Mouse (Mus musculus) stomach, embryonic 14.5 days (tissue): ENCODE results near the gene Mettl16. TPM values are rescaled to one million over a fixed set of nuclear protein-coding genes. Genes with fewer than 3 reads are reported as not detected.
"Not testable (repeated sequence)": the region's sequence is repeated elsewhere in the genome, so short reads cannot be mapped to it uniquely, and the experiment has no call there.

ENCODE experiments used
- ATAC-seq: fragments of 200-750 bp; cut with Nextera tagmentation; 2 replicates; pipeline ENCODE4 v1.8.0; 2017; ENCODE audit warnings: low read depth, moderate TSS enrichment; ENCODE audit not compliant: insufficient number of reproducible peaks, insufficient read depth, low FRiP score
- H3K27ac ChIP-seq: fragments of 300-500 bp; sonication (generic); 2 replicates; pipeline ENCODE4 v1.5.1; 2014; ENCODE audit warnings: mild to moderate bottlenecking, low read length, moderate library complexity, mixed read lengths
- H3K27me3 ChIP-seq: fragments of 300-500 bp; sonication (generic); 2 replicates; pipeline ENCODE4 v1.6.1; 2014; ENCODE audit warnings: low read length, control low read depth, mixed read lengths; ENCODE audit not compliant: control insufficient read depth, insufficient read depth
- H3K36me3 ChIP-seq: fragments of 300-500 bp; sonication (generic); 2 replicates; pipeline ENCODE4 v1.6.1; 2014; ENCODE audit warnings: mild to moderate bottlenecking, control low read depth, low read length, moderate library complexity, mixed read lengths; ENCODE audit not compliant: control insufficient read depth, insufficient read depth
- H3K4me1 ChIP-seq: fragments of 300-500 bp; sonication (generic); 2 replicates; pipeline ENCODE4 v1.6.1; 2014; ENCODE audit warnings: low read length, control low read depth, mixed read lengths; ENCODE audit not compliant: control insufficient read depth, insufficient read depth
- H3K4me2 ChIP-seq: fragments of 300-500 bp; sonication (generic); replicated peaks from 2 replicates; pipeline ENCODE4 v1.6.1; 2014; ENCODE audit warnings: low read depth, low read length, control low read depth
- H3K4me3 ChIP-seq: fragments of 300-500 bp; sonication (generic); 2 replicates; pipeline ENCODE4 v1.5.1; 2014; ENCODE audit warnings: low read depth, low read length, control low read depth
- H3K9ac ChIP-seq: fragments of 300-500 bp; sonication (generic); replicated peaks from 2 replicates; pipeline ENCODE4 v1.6.1; 2014; ENCODE audit warnings: low read depth, mild to moderate bottlenecking, control low read depth, low read length, moderate library complexity, mixed read lengths
- H3K9me3 ChIP-seq: fragments of 300-500 bp; sonication (generic); 2 replicates; pipeline ENCODE4 v1.6.1; 2016; ENCODE audit warnings: low read depth, low read length, control low read depth; ENCODE audit not compliant: control insufficient read depth
- WGBS: fragments of 180-500 bp; shearing (Covaris S2); extraction: QIAGEN DNeasy Blood & Tissue Kit; methylation state at CpG from one replicate; pipeline ENCODE4 v1.1.7; 2014; 5-methylcytosine and 5-hydroxymethylcytosine counted together
- polyA plus RNA-seq: library from polyadenylated mRNA; unstranded; fragments of >200 nt; fragmentation: Nextera tagmentation; extraction: Ambion mirVana; gene quantifications from 2 replicates; pipeline ENCODE4 v1.2.1, GENCODE M21; 2014

The Mettl16 gene
- polyA plus RNA-seq, 1 experiment from 2014 or later: 33.5 TPM

DNA sequence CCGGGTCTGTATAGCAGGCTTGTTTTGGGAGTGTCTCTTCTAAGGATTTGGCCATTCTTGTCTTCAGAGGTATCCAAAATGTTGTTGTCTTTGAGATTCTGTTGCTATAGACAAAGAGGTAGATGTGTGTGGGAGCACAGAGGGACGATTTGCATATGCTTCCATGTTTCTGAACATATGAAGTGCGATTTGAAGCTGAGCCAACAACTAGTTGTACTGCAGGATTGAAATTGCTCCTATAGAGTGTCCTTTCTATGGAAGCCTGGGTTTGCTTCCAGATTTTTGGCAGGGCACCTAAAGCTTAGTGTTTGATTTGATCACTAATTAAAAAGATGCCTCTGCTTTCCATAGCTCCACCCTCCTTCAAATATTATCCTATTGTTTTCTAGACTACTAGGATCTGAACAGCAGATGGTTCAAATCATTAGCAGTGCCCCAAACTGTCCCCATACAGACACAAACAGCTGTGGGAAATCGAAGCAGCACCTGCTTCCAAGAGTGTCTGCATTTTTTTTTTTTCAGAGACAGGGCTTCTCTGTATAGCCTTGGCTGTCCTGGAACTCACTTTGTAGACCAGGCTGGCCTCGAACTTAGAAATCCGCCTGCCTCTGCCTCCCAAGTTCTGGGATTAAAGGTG lies 36.7 kb downstream of the Mettl16 start:
- H3K9me3 ChIP-seq: no peaks in the 10 kb centered on the region
- no peak overlapping the region for H3K27ac ChIP-seq
- no peaks in the 10 kb centered on the region for H3K4me1 ChIP-seq
- 80% methylated on average over 6 of the region's 6 CpGs for WGBS
- H3K9ac ChIP-seq: no peak overlapping the region
- no peak for ATAC-seq
- H3K4me3 ChIP-seq: no peak overlapping the region
- no peak overlapping the region for H3K4me2 ChIP-seq
- no peaks in the 10 kb centered on the region for H3K27me3 ChIP-seq
- peaks cover 39% of the 10 kb centered on the region for H3K36me3 ChIP-seq

DNA sequence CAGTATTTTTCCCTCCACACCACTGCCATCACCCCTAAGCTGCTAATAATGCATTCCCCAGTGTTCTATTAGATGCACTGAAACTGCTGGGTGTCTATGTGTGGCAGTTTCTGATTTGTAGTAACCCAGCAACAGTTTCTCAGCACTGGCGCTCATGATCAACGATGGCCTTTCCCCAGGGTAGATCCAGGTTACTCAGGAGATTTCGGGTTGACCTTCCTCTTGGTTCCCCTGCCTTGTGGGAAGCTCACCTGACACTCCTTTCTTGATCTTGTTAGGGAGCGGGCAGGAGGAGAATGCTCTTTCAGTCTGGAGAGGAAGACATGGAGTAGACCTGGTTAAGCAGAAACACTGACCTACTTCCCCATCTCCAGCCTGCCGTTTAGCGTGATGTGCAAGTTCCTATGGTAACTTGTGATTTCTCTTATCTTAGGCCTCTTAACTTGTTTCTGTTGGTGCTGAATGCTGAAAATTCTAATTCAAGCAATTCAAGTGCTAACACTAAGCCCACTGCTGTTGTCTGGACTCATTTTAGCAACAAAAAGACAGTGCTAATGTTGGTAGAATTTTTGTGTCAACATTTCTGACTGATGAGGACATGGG lies 37.7 kb downstream of the Mettl16 start:
- Histone ChIP-seq H3K36me3 (peaks cover 37% of the 10 kb centered on the region), H3K4me2 (no peak overlapping the region), H3K27ac (no peak overlapping the region), H3K4me1 (no peaks in the 10 kb centered on the region), H3K4me3 (no peak overlapping the region), H3K9me3 (no peaks in the 10 kb centered on the region), H3K27me3 (no peaks in the 10 kb centered on the region), H3K9ac (no peak overlapping the region)
- no peak for ATAC-seq
- WGBS: 87% methylated on average over 6 of the region's 6 CpGs

DNA sequence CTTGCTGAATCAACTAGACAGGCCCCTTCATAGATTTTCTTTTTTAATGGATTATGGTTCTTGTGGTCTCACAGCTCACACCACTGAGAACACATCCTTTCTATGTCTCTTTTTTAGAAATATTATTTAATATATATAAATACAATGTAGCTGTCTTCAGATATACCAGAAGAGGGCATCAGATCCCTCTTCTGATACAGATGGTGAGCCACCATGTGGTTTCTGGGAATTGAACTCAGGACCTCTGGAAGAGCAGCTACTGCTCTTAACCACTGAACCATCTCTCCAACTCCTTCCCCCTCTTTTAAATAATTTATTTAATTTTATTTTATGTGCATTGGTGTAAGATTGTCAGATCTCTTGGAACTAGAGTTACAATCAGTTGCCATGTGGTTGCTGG lies 39.5 kb downstream of the Mettl16 start:
- no peak overlapping the region for H3K27ac ChIP-seq
- no peak overlapping the region for H3K4me3 ChIP-seq
- H3K9ac ChIP-seq: no peak overlapping the region
- peaks cover 27% of the 10 kb centered on the region for H3K36me3 ChIP-seq
- H3K4me1 ChIP-seq: no peaks in the 10 kb centered on the region
- ATAC-seq: no peak
- H3K9me3 ChIP-seq: no peaks in the 10 kb centered on the region
- H3K4me2 ChIP-seq: no peak overlapping the region
- no peaks in the 10 kb centered on the region for H3K27me3 ChIP-seq

DNA sequence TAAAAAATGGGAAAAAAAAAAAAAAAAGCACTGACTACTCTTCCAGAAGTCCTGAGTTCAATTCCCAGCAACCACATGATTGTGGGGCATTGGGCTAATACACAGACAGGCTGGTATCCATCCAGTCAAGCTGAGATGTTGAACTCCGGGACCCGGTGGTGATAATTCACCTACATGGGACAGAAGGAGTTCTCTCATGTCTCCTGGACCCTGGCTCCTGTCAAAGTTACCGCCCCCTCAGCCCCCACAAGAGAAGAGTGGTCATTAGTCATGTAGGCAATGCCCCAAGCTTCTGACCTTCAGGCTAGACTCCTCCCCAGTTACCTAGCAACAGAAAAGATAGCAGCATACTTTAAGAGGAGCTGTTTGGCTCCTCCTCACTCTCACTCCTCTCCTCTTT lies 40.4 kb downstream of the Mettl16 start:
- H3K9ac ChIP-seq, H3K27me3 ChIP-seq, H3K4me2 ChIP-seq, H3K4me1 ChIP-seq, H3K9me3 ChIP-seq, H3K27ac ChIP-seq, ATAC-seq, H3K4me3 ChIP-seq: not testable (repeated sequence)
- WGBS: 26% methylated on average over 3 of the region's 3 CpGs
- peaks cover 22% of the 10 kb centered on the region for H3K36me3 ChIP-seq

DNA sequence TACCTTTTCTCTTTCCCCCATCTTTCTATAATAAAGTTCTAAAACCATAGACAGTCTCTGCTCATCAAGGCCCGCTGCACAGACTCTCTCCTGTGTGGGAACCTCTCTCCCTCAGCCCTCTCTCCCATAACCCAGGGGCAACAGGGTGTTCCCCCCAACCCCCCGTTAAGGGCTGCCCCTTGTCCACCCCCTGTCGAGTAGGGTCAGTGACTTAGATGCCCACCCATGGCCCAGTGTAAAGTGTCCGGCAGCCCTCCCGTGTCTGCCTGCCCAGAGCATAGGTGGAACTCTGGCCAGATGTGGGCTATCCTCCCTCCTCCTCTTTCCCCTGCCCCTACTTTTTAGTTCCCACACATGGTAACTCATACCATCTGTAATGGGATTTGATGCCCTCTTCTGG lies 40.9 kb downstream of the Mettl16 start:
- Histone ChIP-seq H3K4me1 (no peaks in the 10 kb centered on the region), H3K27me3 (no peaks in the 10 kb centered on the region), H3K4me3 (no peak overlapping the region), H3K9me3 (no peaks in the 10 kb centered on the region), H3K4me2 (no peak overlapping the region), H3K27ac (no peak overlapping the region), H3K9ac (no peak overlapping the region), H3K36me3 (peaks cover 22% of the 10 kb centered on the region)
- no peak for ATAC-seq
- WGBS: 34% methylated on average over 5 of the region's 5 CpGs

DNA sequence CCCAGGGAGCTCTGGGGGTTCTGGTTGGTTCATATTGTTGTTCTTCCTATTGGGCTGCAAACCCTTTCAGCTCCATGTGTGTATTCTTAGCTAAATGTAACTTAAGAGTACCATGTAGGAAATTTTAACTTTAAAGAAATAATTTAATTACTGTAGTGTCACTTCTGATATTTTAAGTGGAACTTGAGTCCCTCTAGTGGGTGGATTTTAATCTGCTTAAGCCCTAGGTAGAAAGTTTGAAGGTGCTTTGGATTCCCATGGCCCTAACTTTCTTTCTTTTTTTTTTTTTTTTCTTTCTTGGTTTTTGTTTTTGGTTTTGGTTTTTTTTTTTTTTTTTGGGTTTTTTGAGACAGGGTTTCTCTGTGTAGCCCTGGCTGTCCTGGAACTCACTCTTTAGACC lies 45.2 kb downstream of the Mettl16 start:
- Histone ChIP-seq H3K4me2 (no peak overlapping the region), H3K9ac (no peak overlapping the region), H3K27me3 (no peaks in the 10 kb centered on the region), H3K9me3 (no peaks in the 10 kb centered on the region), H3K4me1 (no peaks in the 10 kb centered on the region), H3K27ac (no peak overlapping the region), H3K4me3 (no peak overlapping the region), H3K36me3 (peaks cover 22% of the 10 kb centered on the region)
- no peak for ATAC-seq

DNA sequence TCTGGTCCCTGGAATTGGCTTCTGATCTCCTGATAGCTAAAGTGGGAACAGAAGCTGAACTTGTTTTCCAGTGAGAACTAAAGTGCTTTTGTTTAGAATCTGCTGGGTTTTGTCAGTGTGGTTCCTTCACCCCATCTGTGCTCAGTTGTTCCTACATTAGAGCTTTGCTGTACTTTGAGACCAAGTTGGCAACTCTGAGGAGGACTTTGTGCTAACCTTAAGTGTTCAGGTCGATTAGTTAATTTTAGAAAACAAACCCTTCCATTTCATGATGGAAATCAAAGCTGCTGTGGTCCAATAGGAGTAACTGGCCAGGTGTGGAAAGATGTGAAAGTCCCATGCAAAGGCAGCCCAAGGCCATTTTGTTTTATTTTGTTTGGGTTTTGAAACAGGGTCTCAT lies 50.3 kb downstream of the Mettl16 start:
- Histone ChIP-seq H3K4me1 (no peaks in the 10 kb centered on the region; the same call in 1 of the 2 replicates), H3K9ac (no peak overlapping the region), H3K9me3 (no peaks in the 10 kb centered on the region), H3K27me3 (no peaks in the 10 kb centered on the region), H3K4me3 (no peak overlapping the region), H3K27ac (no peak overlapping the region), H3K36me3 (peaks cover 22% of the 10 kb centered on the region), H3K4me2 (no peak overlapping the region)
- WGBS: 56% methylated on average over 1 of the region's 1 CpGs
- no peak for ATAC-seq

DNA sequence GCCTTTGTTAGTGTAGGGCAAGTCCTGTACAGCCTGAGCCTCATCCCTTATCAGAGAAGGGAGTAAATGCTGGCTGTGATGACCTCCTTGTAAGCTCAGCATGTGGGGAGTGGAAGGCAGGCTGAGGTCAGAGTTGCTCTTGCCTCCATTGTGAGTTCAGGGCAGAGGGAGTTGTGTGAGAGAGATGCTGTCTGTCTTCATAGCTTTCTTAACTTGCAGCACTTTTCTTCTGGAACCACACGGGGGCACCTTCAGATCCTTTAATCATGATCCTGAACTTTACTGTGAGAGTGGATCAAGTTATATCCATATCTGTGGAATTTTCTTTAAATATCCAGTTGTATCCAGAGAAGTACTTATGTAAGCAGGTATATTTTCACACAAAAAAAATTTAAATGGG lies 50.8 kb downstream of the Mettl16 start:
- WGBS: 41% methylated on average over 1 of the region's 1 CpGs
- Histone ChIP-seq H3K9me3 (no peaks in the 10 kb centered on the region), H3K4me1 (no peaks in the 10 kb centered on the region; the same call in 1 of the 2 replicates), H3K4me3 (no peak overlapping the region), H3K9ac (no peak overlapping the region), H3K27me3 (no peaks in the 10 kb centered on the region), H3K27ac (no peak overlapping the region), H3K4me2 (no peak overlapping the region), H3K36me3 (peaks cover 18% of the 10 kb centered on the region)
- no peak for ATAC-seq
